Mouse (Mus musculus) hindbrain, embryonic 14.5 days (tissue): Measurements from ENCODE around the gene Shisa9. TPM values are rescaled to one million over a fixed set of nuclear protein-coding genes. Genes with fewer than 3 reads are reported as not detected.

Source experiments
- ATAC-seq: fragments of 200-750 bp; cut with Nextera tagmentation; 2 replicates; pipeline ENCODE4 v1.8.0; 2017; ENCODE audit warnings: moderate number of reproducible peaks, mild to moderate bottlenecking, moderate TSS enrichment, moderate library complexity; ENCODE audit not compliant: low FRiP score
- DNase-seq: peaks from one replicate; pipeline ENCODE4 v3.0.0-alpha.2; 2015; ENCODE audit warnings: low spot score
- H3K27ac ChIP-seq: fragments of 300-500 bp; sonication (generic); 2 replicates; pipeline ENCODE4 v1.5.1; 2014; ENCODE audit warnings: mild to moderate bottlenecking, moderate library complexity
- H3K27me3 ChIP-seq: fragments of 300-500 bp; sonication (generic); 2 replicates; pipeline ENCODE4 v1.6.1; 2014; ENCODE audit warnings: mild to moderate bottlenecking, low read length, mixed read lengths; ENCODE audit not compliant: control insufficient read depth, insufficient read depth
- H3K36me3 ChIP-seq: fragments of 300-500 bp; sonication (generic); replicated peaks from 2 replicates; pipeline ENCODE4 v1.6.1; 2014; ENCODE audit not compliant: control insufficient read depth, insufficient read depth
- H3K4me1 ChIP-seq: fragments of 300-500 bp; sonication (generic); replicated peaks from 2 replicates; pipeline ENCODE4 v1.6.1; 2014; ENCODE audit warnings: antibody characterized with exemption, low read length, mixed read lengths; ENCODE audit not compliant: control insufficient read depth, insufficient read depth
- H3K4me2 ChIP-seq: fragments of 300-500 bp; sonication (generic); replicated peaks from 2 replicates; pipeline ENCODE4 v1.6.1; 2014; ENCODE audit warnings: mild to moderate bottlenecking, moderate library complexity
- H3K4me3 ChIP-seq: fragments of 300-500 bp; sonication (generic); replicated peaks from 2 replicates; pipeline ENCODE4 v1.5.1; 2014; ENCODE audit warnings: mild to moderate bottlenecking, low read length
- H3K9ac ChIP-seq: fragments of 300-500 bp; sonication (generic); 2 replicates; pipeline ENCODE4 v1.6.1; 2014
- H3K9me3 ChIP-seq: fragments of 300-500 bp; sonication (generic); 2 replicates; pipeline ENCODE4 v1.6.1; 2016; ENCODE audit warnings: low read length; ENCODE audit not compliant: control insufficient read depth
- WGBS: fragments of 180-500 bp; shearing (Covaris S2); extraction: QIAGEN DNeasy Blood & Tissue Kit; methylation state at CpG from one replicate; pipeline ENCODE4 v1.1.7; 2014; 5-methylcytosine and 5-hydroxymethylcytosine counted together
- polyA plus RNA-seq: library from polyadenylated mRNA; unstranded; fragments of >200 nt; fragmentation: Nextera tagmentation; extraction: Ambion mirVana; gene quantifications from 2 replicates; pipeline ENCODE4 v1.2.1, GENCODE M21; 2014

Gene Shisa9
- polyA plus RNA-seq, 1 experiment from 2014 or later, result 15.7 TPM

GRCm38 (mm10) chr16:12217289-12218150 is 233.6 kb downstream of the Shisa9 start:
- Histone ChIP-seq H3K9me3 (no peaks in the 10 kb centered on the region), H3K4me1 (peaks cover 9% of the 10 kb centered on the region; the same call in 1 of the 2 replicates), H3K36me3 (no peaks in the 10 kb centered on the region), H3K4me3 (no peak overlapping the region), H3K4me2 (no peak overlapping the region), H3K27me3 (no peaks in the 10 kb centered on the region), H3K9ac (no peak overlapping the region), H3K27ac (peak overlapping the region; percentile 63; the same call in 1 of the 2 replicates)
- WGBS, result 50% methylated on average over 13 of the region's 13 CpGs
- DNase-seq, result no peak
- peak; percentile 62 for ATAC-seq

GRCm38 (mm10) chr16:12218151-12218532 is 234.2 kb downstream of the Shisa9 start:
- no peaks in the 10 kb centered on the region for H3K36me3 ChIP-seq
- H3K4me2 ChIP-seq, result no peak overlapping the region
- DNase-seq (no peak), ATAC-seq (no peak)
- no peaks in the 10 kb centered on the region for H3K9me3 ChIP-seq
- H3K4me3 ChIP-seq, result no peak overlapping the region
- 58% methylated on average over 2 of the region's 2 CpGs for WGBS
- peaks cover 9% of the 10 kb centered on the region; the same call in 1 of the 2 replicates for H3K4me1 ChIP-seq
- no peaks in the 10 kb centered on the region for H3K27me3 ChIP-seq
- peak overlapping the region; percentile 23; the same call in 1 of the 2 replicates for H3K27ac ChIP-seq
- no peak overlapping the region for H3K9ac ChIP-seq

GRCm38 (mm10) chr16:12219821-12220220 is 235.9 kb downstream of the Shisa9 start:
- no peak overlapping the region for H3K4me2 ChIP-seq
- no peaks in the 10 kb centered on the region for H3K27me3 ChIP-seq
- ATAC-seq (no peak), DNase-seq (no peak)
- no peak overlapping the region for H3K4me3 ChIP-seq
- no peak overlapping the region for H3K9ac ChIP-seq
- peaks cover 9% of the 10 kb centered on the region; the same call in 1 of the 2 replicates for H3K4me1 ChIP-seq
- H3K36me3 ChIP-seq, result no peaks in the 10 kb centered on the region
- 79% methylated on average over 3 of the region's 3 CpGs for WGBS
- no peak overlapping the region for H3K27ac ChIP-seq
- H3K9me3 ChIP-seq, result no peaks in the 10 kb centered on the region

- Histone ChIP-seq H3K4me3 (no peak overlapping the region), H3K4me1 (no peaks in the 10 kb centered on the region; the same call in 1 of the 2 replicates), H3K36me3 (no peaks in the 10 kb centered on the region), H3K27ac (no peak overlapping the region), H3K9me3 (no peaks in the 10 kb centered on the region), H3K9ac (no peak overlapping the region), H3K4me2 (no peak overlapping the region), H3K27me3 (no peaks in the 10 kb centered on the region)
- 95% methylated on average over 2 of the region's 2 CpGs for WGBS
- no peak for DNase-seq
- no peak for ATAC-seq
Observed at GRCm38 (mm10) chr16:12223537-12223936, 239.6 kb downstream of the Shisa9 start.

- no peak for ATAC-seq
- WGBS, result 72% methylated on average over 3 of the region's 3 CpGs
Observed at GRCm38 (mm10) chr16:12226937-12227336, 243.0 kb downstream of the Shisa9 start.

GRCm38 (mm10) chr16:12233288-12233687 is 249.4 kb downstream of the Shisa9 start:
- Histone ChIP-seq H3K4me3 (no peak overlapping the region), H3K4me1 (peaks cover 7% of the 10 kb centered on the region; the same call in 1 of the 2 replicates), H3K27me3 (no peaks in the 10 kb centered on the region), H3K36me3 (no peaks in the 10 kb centered on the region), H3K9ac (no peak overlapping the region), H3K9me3 (no peaks in the 10 kb centered on the region), H3K4me2 (no peak overlapping the region), H3K27ac (no peak overlapping the region)
- ATAC-seq, result no peak
- DNase-seq, result no peak
- 70% methylated on average over 3 of the region's 3 CpGs for WGBS

More at GRCm38 (mm10) chr16:12226937-12227336, 243.0 kb downstream of the Shisa9 start:
- Histone ChIP-seq H3K4me1 (no peaks in the 10 kb centered on the region), H3K36me3 (no peaks in the 10 kb centered on the region), H3K4me2 (no peak overlapping the region), H3K27ac (no peak overlapping the region), H3K9me3 (no peaks in the 10 kb centered on the region), H3K27me3 (no peaks in the 10 kb centered on the region), H3K9ac (no peak overlapping the region), H3K4me3 (no peak overlapping the region)
- no peak for DNase-seq

GRCm38 (mm10) chr16:12234289-12234688 is 250.4 kb downstream of the Shisa9 start:
- no peaks in the 10 kb centered on the region for H3K36me3 ChIP-seq
- no peaks in the 10 kb centered on the region for H3K27me3 ChIP-seq
- no peak overlapping the region for H3K27ac ChIP-seq
- no peak overlapping the region for H3K9ac ChIP-seq
- 63% methylated on average over 2 of the region's 2 CpGs for WGBS
- no peak for DNase-seq
- no peak for ATAC-seq
- peaks cover 7% of the 10 kb centered on the region; the same call in 1 of the 2 replicates for H3K4me1 ChIP-seq
- H3K4me3 ChIP-seq, result no peak overlapping the region
- H3K9me3 ChIP-seq, result no peaks in the 10 kb centered on the region
- no peak overlapping the region for H3K4me2 ChIP-seq

GRCm38 (mm10) chr16:12238611-12239010 is 254.7 kb downstream of the Shisa9 start:
- Histone ChIP-seq H3K9me3 (no peaks in the 10 kb centered on the region), H3K9ac (no peak overlapping the region), H3K27ac (no peak overlapping the region), H3K4me1 (peaks cover 7% of the 10 kb centered on the region; the same call in 1 of the 2 replicates), H3K27me3 (no peaks in the 10 kb centered on the region), H3K4me3 (no peak overlapping the region), H3K4me2 (no peak overlapping the region), H3K36me3 (no peaks in the 10 kb centered on the region)
- 82% methylated on average over 4 of the region's 4 CpGs for WGBS
- ATAC-seq (no peak), DNase-seq (no peak)

- no peaks in the 10 kb centered on the region for H3K27me3 ChIP-seq
- WGBS, result 5% methylated on average over 2 of the region's 2 CpGs
- no peaks in the 10 kb centered on the region for H3K9me3 ChIP-seq
- H3K36me3 ChIP-seq, result no peaks in the 10 kb centered on the region
- H3K4me3 ChIP-seq, result no peak overlapping the region
- no peak overlapping the region for H3K27ac ChIP-seq
- ATAC-seq (no peak), DNase-seq (no peak)
- no peak overlapping the region for H3K4me2 ChIP-seq
- H3K4me1 ChIP-seq, result no peaks in the 10 kb centered on the region
- no peak overlapping the region for H3K9ac ChIP-seq
Observed at GRCm38 (mm10) chr16:12259361-12259760, 275.4 kb downstream of the Shisa9 start.
